Mouse (Mus musculus) forebrain, postnatal 0 days (tissue): ENCODE measurements at regions not wholly inside any gene's neighbourhood (a gene's known extent, or its start where the extent isn't known, plus 50 kb on each side); places are given as distances from the start of the nearest gene placed in this dataset.

ENCODE experiments used
- microRNA-seq, 2 experiments: library from miRNA; unstranded; fragments of <30 nt; microRNA quantifications; one replicate each; pipeline ENCODE4; 2016

Small RNAs in the stretch of these regions (microRNA-seq; reads per million reads assigned to microRNA genes)
- gene Gm26399, result 0 reads per million in 2 experiments
